Mouse (Mus musculus): ENCODE measurements at regions not wholly inside any gene's neighbourhood (a gene's known extent, or its start where the extent isn't known, plus 50 kb on each side); places are given as distances from the start of the nearest gene placed in this dataset.

DNA sequence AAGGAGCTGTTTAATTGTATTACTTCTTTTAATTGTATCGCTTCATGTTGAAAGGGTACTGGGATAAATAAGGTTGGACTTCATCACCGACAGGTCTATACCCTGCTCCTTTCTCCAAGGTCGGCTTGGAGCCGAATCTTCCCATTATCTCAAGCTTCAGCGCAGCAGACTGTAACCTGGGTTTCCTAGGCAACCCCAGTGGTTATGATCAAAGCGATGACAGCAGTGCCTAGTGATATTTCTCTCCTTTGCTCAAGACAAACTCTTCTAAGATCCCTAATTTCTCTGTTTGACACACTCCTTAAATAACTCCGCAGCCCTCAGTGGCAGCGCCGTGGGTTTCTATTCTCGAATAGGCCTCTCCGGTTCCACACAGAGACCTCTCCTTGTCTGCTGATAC, 95.2 kb downstream of the Otud1 start:
- TF ChIP-seq CTCF (IDR thresholded peaks at IDR 0.05; ENCODE audit: control insufficient read depth, insufficient read depth, insufficient read length) (no peak), USF1 (IDR thresholded peaks at IDR 0.05; ENCODE audit: low read depth) (no peak), CEBPB (IDR thresholded peaks at IDR 0.05; ENCODE audit: low read depth) (no peak), MYOG (IDR thresholded peaks at IDR 0.05; ENCODE audit: control insufficient read depth, extremely low read depth, insufficient read length) (no peak)
